Mouse (Mus musculus): ENCODE measurements at regions not wholly inside any gene's neighbourhood (a gene's known extent, or its start where the extent isn't known, plus 50 kb on each side); places are given as distances from the start of the nearest gene placed in this dataset.

- TF ChIP-seq POLR2A (IDR thresholded peaks at IDR 0.05; ENCODE audit: insufficient read depth, low read depth, low read length) (no peak), CTCF (IDR thresholded peaks at IDR 0.05) (no peak), EP300 (IDR thresholded peaks at IDR 0.05; ENCODE audit: insufficient read depth, low read depth, low read length) (no peak)
Observed at GRCm38 (mm10) chr11:22630982-22631381, 119.1 kb downstream of the Tmem17 start.

Measured in heart, adult 2 months (tissue).